Mouse (Mus musculus) erythroblast, embryonic 14.5 days (primary cell): ENCODE results near the gene Gm36028. TPM values are rescaled to one million over a fixed set of nuclear protein-coding genes. Genes with fewer than 3 reads are reported as not detected.

Source experiments
- H3K27me3 ChIP-seq: 2 replicates; pipeline ENCODE4 v1.6.1; 2012; ENCODE audit warnings: inconsistent platforms; ENCODE audit not compliant: control insufficient read depth
- H3K36me3 ChIP-seq: 2 replicates; pipeline ENCODE4 v1.6.1; 2012; ENCODE audit warnings: mild to moderate bottlenecking, inconsistent platforms; ENCODE audit not compliant: control insufficient read depth
- H3K4me1 ChIP-seq: 2 replicates; pipeline ENCODE4 v1.6.1; 2012; ENCODE audit warnings: inconsistent platforms; ENCODE audit not compliant: control insufficient read depth
- H3K4me3 ChIP-seq: replicated peaks from 2 replicates; pipeline ENCODE3; 2012; ENCODE audit warnings: moderate library complexity, mild to moderate bottlenecking, inconsistent platforms
- H3K9me3 ChIP-seq: 2 replicates; pipeline ENCODE4 v1.6.1; 2012; ENCODE audit warnings: low read length, inconsistent platforms, mixed read lengths; ENCODE audit not compliant: control insufficient read depth
- GATA1 ChIP-seq: IDR thresholded peaks from 2 replicates; pipeline ENCODE4 v1.6.1; 2012; ENCODE audit warnings: low read length, inconsistent platforms, mixed read lengths
- TAL1 ChIP-seq: IDR thresholded peaks from 3 replicates; pipeline ENCODE4 v1.6.1; 2012; ENCODE audit warnings: low read length, inconsistent platforms, mixed read lengths
- polyA plus RNA-seq: library from polyadenylated mRNA; stranded (reverse); fragments of >175 nt; gene quantifications from 2 replicates; pipeline ENCODE4 v1.2.3, GENCODE M21; 2012

Gene Gm36028
- polyA plus RNA-seq, 1 experiment = not detected

DNA sequence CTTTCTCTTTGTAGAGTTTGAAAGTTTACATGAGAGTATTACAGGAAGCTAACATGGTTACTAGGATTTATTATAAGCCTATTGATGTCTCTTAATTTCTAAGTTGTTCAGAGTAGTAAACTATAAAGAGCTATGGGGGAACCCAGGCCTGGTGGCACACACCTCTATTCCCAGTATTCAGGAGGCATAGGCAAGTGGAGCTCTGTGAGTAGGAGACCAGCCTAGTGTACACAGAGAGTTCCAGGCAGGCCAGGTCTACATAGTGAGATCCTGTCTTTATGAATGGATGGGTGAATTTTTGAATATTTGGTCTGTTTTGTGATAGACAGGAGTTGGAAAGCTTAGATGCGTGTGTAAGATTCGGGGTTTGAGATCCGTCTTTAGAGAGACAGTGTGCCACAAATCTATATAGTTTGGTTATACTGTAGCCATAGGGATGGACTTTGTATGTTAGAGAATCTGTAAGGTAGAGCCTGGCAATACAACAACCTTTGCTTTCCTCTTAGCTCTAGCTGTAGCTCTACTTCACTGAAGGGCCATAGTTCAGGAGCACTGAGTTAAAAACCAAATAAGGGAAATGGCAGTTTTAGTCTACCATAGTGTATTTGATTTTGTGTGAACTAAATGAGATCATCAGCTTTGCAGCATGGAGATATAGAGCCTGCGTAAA, 18.9 kb upstream of the Gm36028 start:
- peaks cover 46% of the 10 kb centered on the region for H3K36me3 ChIP-seq

DNA sequence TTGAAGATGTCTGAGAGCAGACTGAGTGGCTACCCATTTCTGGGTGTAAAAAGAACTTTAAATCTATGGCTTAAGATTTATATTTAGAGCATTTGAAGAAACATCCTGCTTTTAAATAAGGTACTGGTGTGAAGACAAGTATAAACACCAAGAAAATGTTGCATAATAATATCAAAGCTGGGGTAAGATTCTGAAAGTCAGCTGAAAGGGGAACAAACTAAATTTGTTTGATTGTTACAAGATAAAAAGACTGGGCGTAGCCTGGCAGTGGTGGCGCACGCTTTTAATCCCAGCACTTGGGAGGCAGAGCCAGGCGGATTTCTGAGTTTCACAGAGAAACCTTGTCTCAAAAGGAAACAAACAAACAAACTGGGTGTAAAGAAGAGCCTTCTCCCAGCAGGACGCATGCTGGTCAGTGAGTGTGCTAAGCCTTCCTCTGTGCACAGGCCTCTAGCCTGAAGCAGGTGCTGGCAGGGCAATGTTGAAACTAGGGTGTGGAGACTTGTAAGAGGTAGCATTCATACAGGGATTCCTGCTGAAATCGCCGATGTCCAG, 18.1 kb upstream of the Gm36028 start:
- Histone ChIP-seq H3K9me3 (no peaks in the 10 kb centered on the region), H3K4me1 (peaks cover 2% of the 10 kb centered on the region), H3K4me3 (no peak overlapping the region), H3K27me3 (no peaks in the 10 kb centered on the region), H3K36me3 (peaks cover 47% of the 10 kb centered on the region)
- TF ChIP-seq TAL1 (no peak), GATA1 (no peak)

More for the DNA sequence above, 18.9 kb upstream of the Gm36028 start:
- TF ChIP-seq GATA1 (no peak), TAL1 (no peak)
- H3K9me3 ChIP-seq = no peaks in the 10 kb centered on the region
- H3K27me3 ChIP-seq = no peaks in the 10 kb centered on the region
- no peak overlapping the region for H3K4me3 ChIP-seq
- peaks cover under 1% of the 10 kb centered on the region for H3K4me1 ChIP-seq

DNA sequence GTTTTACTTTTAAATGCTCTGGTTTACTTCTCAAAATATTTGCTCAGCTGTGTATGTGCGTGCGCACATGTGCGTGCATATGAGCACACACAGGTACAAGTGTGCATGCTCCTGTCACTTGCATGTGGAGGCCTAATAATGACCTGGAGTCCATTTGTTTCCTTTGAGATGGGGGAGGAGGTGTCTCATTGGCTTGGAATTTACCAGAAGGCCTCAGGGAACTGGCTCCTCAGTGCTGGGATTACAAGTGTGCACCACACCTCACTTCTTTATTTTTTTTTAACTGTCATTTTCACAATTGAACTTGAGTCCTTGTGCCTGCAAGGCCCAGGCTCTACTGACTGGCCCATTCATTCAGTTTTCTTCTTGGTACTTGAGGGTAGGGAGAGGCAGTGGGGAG, 16.5 kb upstream of the Gm36028 start:
- Histone ChIP-seq H3K4me3 (no peak overlapping the region), H3K27me3 (no peaks in the 10 kb centered on the region), H3K36me3 (peaks cover 36% of the 10 kb centered on the region), H3K4me1 (peaks cover 2% of the 10 kb centered on the region), H3K9me3 (no peaks in the 10 kb centered on the region)
- no peak for TF ChIP-seq GATA1
- no peak for TF ChIP-seq TAL1

DNA sequence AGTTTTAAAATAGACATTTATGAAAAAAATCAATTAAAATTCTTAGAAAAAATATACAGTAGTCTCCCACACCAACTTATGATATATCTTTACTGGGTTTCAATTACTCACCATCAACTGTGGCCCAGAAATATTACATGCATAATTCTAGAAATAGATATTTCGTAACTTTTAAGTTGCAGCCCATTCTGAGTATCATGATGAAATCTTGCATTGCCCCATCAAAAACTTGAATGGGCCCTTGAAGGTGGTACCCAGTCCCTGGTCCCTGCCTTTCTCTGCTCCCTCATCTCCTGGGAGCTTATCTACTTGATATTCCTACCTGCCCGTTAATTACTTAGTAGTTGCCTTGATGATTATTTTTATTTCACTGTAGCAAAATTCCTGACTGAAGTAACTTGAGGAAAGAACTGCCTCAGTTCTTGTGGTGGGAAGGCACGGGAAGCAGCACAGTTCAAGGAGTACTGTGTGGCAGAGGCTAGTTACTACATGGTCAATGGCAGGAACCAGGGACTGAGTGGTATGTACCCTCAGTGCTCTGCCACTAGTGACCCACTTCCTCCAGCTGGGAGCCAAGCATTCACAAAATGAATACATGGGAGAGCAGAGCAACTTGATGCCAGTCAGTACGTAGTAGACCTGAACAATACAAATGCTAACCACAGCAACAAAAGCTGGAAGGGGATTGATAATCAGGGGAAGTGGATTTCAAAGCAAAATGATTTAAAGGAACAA, 13.7 kb upstream of the Gm36028 start:
- peaks cover 18% of the 10 kb centered on the region for H3K36me3 ChIP-seq
- no peaks in the 10 kb centered on the region for H3K9me3 ChIP-seq
- no peak overlapping the region for H3K4me3 ChIP-seq
- no peaks in the 10 kb centered on the region for H3K27me3 ChIP-seq
- no peak for TF ChIP-seq TAL1
- no peak for TF ChIP-seq GATA1
- H3K4me1 ChIP-seq = peaks cover 11% of the 10 kb centered on the region

DNA sequence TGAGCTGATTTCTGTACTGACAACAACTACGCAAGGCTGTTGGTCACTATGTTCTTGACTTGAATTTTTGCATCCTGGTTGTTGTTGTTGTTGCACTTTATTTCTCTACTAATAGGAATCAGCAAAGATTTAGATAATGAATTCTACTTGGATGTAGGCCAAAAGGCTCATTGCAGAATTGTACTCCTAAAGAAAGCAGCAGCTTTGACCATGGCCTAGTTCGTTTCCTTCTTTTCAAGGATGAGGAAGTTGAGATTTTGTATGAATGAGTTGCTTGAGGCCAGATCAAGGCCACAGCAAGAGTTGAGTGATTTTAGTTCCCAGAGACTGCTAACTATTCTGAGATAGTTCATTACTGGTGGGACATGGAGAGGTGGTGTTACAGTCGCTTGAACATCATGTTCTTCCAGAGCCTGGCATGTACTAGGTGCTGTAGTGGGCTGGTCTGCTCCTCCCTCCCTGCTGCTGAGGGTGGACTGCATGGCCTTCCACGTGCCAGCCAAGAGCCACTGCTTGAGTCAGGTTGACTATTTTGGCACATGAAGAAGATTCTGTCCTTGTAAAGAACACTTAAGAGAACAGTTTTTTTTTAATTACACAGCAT, 10.3 kb upstream of the Gm36028 start:
- H3K4me3 ChIP-seq = no peak overlapping the region
- H3K4me1 ChIP-seq = peaks cover 28% of the 10 kb centered on the region
- TF ChIP-seq TAL1 = no peak
- TF ChIP-seq GATA1 = no peak
- H3K36me3 ChIP-seq = peaks cover 3% of the 10 kb centered on the region
- H3K27me3 ChIP-seq = no peaks in the 10 kb centered on the region
- H3K9me3 ChIP-seq = no peaks in the 10 kb centered on the region

DNA sequence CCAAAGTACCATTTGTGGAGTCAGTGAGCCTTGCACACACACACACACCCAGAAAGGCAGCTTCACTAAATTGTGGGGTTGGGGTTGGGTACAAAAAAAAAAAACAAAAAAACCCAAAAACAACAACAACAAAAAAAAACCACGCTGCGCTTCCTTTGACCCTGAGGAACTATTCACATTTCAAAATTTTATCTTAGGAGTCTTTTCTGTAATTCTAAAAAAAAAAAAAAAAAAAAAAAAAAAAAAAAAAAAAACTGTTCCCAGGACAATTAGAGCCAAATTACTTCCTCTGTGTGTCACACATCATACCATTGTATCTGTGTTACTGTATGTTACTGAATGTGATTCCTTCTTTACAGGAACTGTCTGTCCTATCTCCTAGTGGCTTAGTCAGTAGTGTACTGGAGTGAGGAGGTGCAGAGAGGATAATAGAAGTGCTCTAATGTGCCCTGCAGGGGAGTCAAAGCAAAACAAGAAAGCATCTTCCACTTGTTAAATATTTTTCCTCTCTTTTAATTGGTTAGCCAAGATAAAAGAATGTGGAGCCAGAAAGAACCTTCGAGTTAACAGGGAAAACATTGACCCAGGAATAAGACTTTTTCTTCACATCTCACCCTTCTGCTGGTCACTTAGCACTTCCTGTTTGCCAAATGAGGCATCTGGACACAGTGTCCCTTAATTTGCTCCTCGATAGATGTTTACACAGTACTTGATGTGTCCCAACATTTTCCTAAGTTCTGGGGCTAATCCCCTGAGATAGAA, 8.7 kb upstream of the Gm36028 start:
- TF ChIP-seq TAL1 = no peak
- TF ChIP-seq GATA1 = no peak
- no peaks in the 10 kb centered on the region for H3K27me3 ChIP-seq
- peak overlapping the region; percentile 86 for H3K4me3 ChIP-seq
- H3K36me3 ChIP-seq = peaks cover under 1% of the 10 kb centered on the region
- H3K9me3 ChIP-seq = no peaks in the 10 kb centered on the region
- peaks cover 26% of the 10 kb centered on the region for H3K4me1 ChIP-seq

DNA sequence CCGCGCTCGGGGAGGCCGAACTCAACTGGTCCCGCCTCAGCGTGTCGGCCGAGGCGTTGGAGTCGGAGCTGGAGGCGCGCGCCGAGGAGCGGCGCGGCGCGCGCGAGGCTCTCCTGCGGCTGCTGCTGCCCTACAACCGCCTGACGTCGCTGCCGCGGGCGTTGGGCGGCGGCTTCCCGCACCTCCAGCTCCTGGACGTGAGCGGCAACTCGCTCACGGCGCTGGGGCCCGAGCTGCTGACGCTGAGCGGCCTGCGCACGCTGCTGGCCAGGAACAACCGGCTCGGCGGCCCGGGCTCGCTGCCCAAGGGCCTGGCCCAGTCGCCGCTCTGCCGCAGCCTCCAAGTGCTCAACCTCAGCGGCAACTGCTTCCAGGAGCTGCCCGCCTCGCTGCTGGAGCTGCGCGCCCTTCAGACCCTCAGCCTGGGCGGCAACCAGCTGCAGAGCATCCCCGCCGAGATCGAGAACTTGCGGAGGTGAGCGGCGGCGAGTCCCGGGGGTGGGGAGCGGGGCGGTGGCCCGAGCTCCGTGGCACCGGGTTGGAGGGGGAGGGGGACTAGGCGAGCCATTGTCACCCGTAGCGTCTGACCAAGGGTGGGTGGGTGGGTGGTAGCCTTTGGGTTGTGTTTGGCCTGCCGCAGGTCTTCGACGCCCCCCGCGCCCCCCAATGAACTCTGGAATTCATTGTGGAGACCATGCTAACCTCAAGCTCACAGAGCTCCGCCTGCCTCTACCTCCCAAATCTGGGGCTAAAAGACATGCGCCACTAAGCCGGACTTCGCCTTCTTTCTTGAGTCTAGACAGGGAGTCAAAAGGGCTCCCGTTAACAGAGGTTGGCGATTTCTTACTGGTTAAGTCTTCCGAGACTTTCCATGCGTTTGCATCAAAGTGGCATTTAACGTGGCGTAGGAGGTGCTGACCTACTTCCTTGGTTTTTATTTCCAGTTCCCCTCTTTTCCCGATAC, 7.8 kb upstream of the Gm36028 start:
- H3K4me3 ChIP-seq = peak overlapping the region; percentile 86
- no peaks in the 10 kb centered on the region; the same call in 1 of the 2 replicates for H3K36me3 ChIP-seq
- H3K27me3 ChIP-seq = no peaks in the 10 kb centered on the region
- H3K9me3 ChIP-seq = no peaks in the 10 kb centered on the region
- TF ChIP-seq TAL1 (no peak), GATA1 (no peak)
- H3K4me1 ChIP-seq = peaks cover 26% of the 10 kb centered on the region
